Mouse (Mus musculus) gastrocnemius, postnatal 36 days (tissue): Measurements from ENCODE around the gene Rbfox3. TPM values are rescaled to one million over a fixed set of nuclear protein-coding genes. Genes with fewer than 3 reads are reported as not detected.

Source experiments
- DNase-seq, 2 experiments: peaks; one replicate each; pipeline ENCODE4 v3.0.0; 2022
- intact Hi-C: fragments of 180-260 bp; cut with DNase I; formaldehyde crosslinking; loops from one replicate; pipeline ENCODE4 v1.15.1; 2025
- total RNA-seq, 2 experiments: library from RNA; stranded (reverse); gene quantifications; 2 replicates each; pipeline ENCODE4 v1.2.3; 2021

Rbfox3 gene
- total RNA-seq, 2 experiments from 2014 or later: 0.37 TPM; not detected in 1

- intact Hi-C loops: loop anchor here (10.0 kb wide), 1 partner anchor 203 kb away; no protein-coding TSS in a partner anchor
- no peak for DNase-seq
Observed at GRCm38 (mm10) chr11:118771358-118771757, 140.0 kb downstream of the Rbfox3 start.

DNA sequence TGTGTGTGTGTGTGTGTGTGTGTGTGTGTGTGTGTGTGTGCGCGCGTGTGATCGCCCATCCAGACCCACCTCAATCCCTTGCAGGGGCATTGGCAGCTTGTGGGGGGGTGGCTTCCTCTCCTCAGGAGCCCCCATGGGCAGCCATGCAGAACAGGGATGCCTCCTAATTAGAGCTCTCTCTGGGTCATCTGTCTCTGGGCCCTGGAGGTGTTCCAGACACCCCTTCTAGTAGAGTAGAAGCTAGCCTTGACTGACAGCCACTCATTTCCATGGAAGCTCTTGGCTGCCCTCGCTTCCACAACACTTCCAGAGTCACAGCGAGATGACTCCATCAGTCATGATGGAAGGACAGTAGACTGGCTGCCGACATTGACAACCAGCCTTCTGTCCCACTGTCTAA lies 140.6 kb downstream of the Rbfox3 start:
- no peak for DNase-seq
- intact Hi-C loops: loop anchor here (10.0 kb wide), 1 partner anchor 204 kb away; no protein-coding TSS in a partner anchor

GRCm38 (mm10) chr11:118769542-118769941 lies 141.9 kb downstream of the Rbfox3 start:
- DNase-seq: no peak
- intact Hi-C loops: no loop called here

- DNase-seq: no peak
- intact Hi-C loops: no loop called here
Observed at GRCm38 (mm10) chr11:118768441-118768840, 143.0 kb downstream of the Rbfox3 start.

DNA sequence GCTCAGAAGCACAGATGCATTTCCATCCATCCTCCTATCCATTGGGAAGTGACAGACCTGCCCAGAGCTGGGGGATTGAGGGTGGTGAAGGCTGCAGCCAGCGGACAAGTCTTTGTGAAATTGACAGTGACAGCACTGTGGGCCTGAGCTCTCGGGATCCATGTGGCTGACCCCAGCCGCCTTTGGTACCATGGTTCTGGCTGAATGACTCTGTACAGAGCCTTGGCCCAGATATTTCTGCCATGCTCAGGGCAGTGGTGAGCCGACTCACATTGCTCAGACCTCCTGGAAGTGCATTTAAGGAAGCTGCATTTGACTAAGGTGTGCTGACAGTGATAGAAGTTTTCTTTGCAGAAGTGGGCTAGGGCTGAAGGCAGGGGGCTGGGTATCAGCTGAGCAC lies 144.0 kb downstream of the Rbfox3 start:
- DNase-seq: no peak
- intact Hi-C loops: no loop called here

GRCm38 (mm10) chr11:118760296-118760988 lies 151.0 kb downstream of the Rbfox3 start:
- intact Hi-C loops: no loop called here
- no peak for DNase-seq

GRCm38 (mm10) chr11:118759228-118759627 lies 152.2 kb downstream of the Rbfox3 start:
- intact Hi-C loops: no loop called here
- DNase-seq: no peak

- DNase-seq: no peak
- intact Hi-C loops: no loop called here
Observed at GRCm38 (mm10) chr11:118758277-118758990, 153.0 kb downstream of the Rbfox3 start.

DNA sequence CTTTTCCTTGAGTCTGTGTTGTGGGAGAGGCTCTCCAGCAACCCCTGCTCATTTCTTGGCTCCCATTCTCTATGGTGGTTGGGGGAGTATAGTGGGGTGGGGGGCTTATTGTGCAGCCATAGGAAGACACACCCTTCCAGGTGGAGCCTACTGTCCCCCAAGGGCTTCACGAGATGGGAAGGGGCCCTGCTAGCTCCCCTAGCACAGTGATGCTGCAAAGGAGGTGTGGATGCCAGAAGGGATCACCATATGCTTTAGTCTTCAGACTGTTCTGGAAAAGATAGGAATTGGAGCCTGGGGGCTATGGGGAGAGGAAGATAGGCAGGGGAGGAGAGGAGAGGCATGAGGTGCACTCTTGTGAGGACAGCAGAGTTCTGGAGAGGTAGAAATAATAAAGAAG lies 153.9 kb downstream of the Rbfox3 start:
- intact Hi-C loops: no loop called here
- no peak for DNase-seq

- intact Hi-C loops: no loop called here
- DNase-seq: no peak
Observed at GRCm38 (mm10) chr11:118755003-118755402, 156.4 kb downstream of the Rbfox3 start.

GRCm38 (mm10) chr11:118754535-118754934 lies 156.9 kb downstream of the Rbfox3 start:
- intact Hi-C loops: no loop called here
- DNase-seq: no peak

- DNase-seq: no peak
Observed at GRCm38 (mm10) chr11:118751879-118752616, 159.3 kb downstream of the Rbfox3 start.

GRCm38 (mm10) chr11:118750745-118751330 lies 160.6 kb downstream of the Rbfox3 start:
- DNase-seq: no peak
- intact Hi-C loops: no loop called here

More at GRCm38 (mm10) chr11:118751879-118752616, 159.3 kb downstream of the Rbfox3 start:
- intact Hi-C loops: no loop called here

GRCm38 (mm10) chr11:118749541-118749940 lies 161.9 kb downstream of the Rbfox3 start:
- intact Hi-C loops: loop anchor here (10.0 kb wide), 1 partner anchor 305 kb away; no protein-coding TSS in a partner anchor
- DNase-seq: no peak

DNA sequence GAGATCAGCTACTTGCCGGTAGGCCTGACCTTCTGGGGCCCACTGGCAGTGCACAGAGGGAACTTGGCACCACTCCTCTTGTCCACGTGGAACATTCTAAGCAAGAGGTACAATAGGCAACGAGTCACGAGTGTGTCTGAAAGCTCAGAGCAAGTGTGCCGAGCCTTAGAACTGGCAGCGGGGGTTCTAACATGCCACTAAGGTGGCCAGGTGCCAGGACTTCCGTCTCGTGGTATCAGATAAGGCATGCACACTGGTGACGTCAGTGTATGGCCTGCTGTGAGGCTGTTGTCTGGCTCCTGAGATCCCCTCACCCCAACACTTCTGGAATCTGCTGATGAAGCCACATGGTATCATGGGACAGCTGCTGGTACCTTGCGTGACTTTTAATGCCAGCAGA lies 162.8 kb downstream of the Rbfox3 start:
- intact Hi-C loops: loop anchor here (10.0 kb wide), 1 partner anchor 304 kb away; no protein-coding TSS in a partner anchor
- no peak for DNase-seq

DNA sequence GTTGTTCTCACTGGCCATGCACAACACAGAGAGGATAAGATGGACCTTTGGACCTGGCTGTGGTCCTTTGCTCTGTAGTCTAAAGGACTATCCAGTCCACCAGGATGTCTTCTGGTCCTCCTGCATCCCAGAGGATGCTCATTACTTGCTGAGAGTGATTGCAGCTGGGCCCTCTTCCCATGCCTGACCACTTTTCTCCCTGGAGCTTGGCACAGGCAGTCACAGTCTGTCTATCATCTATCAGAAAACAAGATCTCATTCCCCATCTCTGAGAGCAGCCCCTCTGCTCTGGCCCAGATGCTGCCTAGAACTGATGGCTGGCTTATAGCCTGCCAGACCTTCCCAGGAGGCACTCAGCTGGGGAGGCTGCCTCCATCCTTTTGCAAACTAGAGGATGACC lies 166.1 kb downstream of the Rbfox3 start:
- intact Hi-C loops: loop anchor here (10.0 kb wide), 1 partner anchor 300 kb away; no protein-coding TSS in a partner anchor

DNA sequence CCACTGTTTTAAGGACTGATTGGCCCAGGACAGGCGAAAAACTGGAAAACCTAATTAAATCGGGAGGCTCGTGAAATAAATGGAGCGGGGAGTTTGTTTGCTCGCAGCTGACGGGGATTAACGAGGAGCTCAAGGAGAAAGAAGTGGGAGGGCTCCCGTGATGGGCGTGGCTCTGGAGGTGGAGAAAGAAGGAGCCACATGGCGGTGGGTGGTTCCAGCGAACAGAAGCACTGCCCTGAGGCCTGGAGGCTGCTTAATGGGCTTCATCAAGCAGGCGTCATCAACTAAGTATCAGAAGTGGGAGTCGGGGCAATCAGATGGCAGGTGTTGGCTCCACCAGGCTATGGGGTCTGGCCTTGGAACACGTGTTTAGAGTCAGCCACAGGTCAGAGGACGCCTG lies 166.6 kb downstream of the Rbfox3 start:
- peak; percentile 28 to 42 for DNase-seq
- intact Hi-C loops: loop anchor here (5.0 to 10.0 kb wide), 2 partner anchors 237 to 300 kb away; no protein-coding TSS in a partner anchor

More for the DNA sequence above, 166.1 kb downstream of the Rbfox3 start:
- DNase-seq: no peak

GRCm38 (mm10) chr11:118742762-118743161 lies 168.6 kb downstream of the Rbfox3 start:
- intact Hi-C loops: loop anchor here (5.0 to 10.0 kb wide), 2 partner anchors 235 to 298 kb away; no protein-coding TSS in a partner anchor
- DNase-seq: peak in 1 of 2 experiments; percentile 17

DNA sequence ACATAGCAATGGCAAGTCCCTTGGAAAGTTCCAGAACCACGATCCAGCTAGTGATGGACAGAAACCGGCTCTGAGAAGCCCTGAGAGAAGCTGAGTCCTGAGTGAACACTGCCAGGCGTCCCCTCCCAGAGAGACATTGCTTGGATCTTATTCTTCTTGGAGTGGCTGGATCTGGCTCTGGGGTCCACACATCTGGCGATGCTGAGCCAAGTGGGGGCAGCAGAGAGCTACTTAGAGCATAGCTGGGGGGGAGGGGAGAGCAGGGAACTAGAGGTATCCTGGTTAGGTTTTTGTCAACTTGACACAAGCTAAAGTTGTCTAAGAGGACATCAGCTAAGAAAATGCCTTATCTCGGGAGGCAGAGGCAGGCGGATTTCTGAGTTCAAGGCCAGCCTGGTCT lies 170.1 kb downstream of the Rbfox3 start:
- intact Hi-C loops: loop anchor here (2.0 to 10.0 kb wide), 3 partner anchors 92 to 296 kb away; no protein-coding TSS in a partner anchor
- DNase-seq: no peak

DNA sequence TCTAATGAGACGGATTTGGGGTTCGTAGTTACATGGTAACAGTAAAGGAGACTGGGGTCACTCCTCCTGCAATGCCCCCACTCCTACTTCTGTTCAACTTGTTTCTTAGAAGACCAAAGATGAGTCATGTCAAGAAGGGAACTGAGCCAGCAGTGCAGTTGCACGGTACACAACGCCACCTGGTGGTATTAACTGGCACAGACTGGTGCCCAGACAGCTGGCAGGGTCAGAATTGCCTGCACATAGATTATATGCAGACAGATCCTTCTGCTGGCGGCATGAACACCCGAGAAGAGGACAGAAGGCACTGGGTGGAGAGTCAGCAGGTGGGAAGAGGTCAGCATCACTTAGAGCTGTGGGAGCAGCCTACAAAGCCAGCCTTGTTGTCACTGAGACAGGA lies 171.4 kb downstream of the Rbfox3 start:
- intact Hi-C loops: loop anchor here (1.0 to 10.0 kb wide), 4 partner anchors 91 to 295 kb away; no protein-coding TSS in a partner anchor
- peak; percentile 61 to 74 for DNase-seq
